Mouse (Mus musculus) stomach, embryonic 15.5 days (tissue): ENCODE measurements at regions not wholly inside any gene's neighbourhood (a gene's known extent, or its start where the extent isn't known, plus 50 kb on each side); places are given as distances from the start of the nearest gene placed in this dataset.
A peak's percentile ranks its signal among the peaks of the same experiment; 100 is the strongest.

Source experiments
- ATAC-seq: fragments of 200-750 bp; cut with Nextera tagmentation; 2 replicates; pipeline ENCODE4 v1.8.0; 2017; ENCODE audit warnings: low read depth, moderate number of reproducible peaks, moderate TSS enrichment; ENCODE audit not compliant: insufficient read depth, low FRiP score
- H3K27ac ChIP-seq: fragments of 300-500 bp; sonication (generic); 2 replicates; pipeline ENCODE4 v1.5.1; 2015; ENCODE audit warnings: mild to moderate bottlenecking, inconsistent platforms
- H3K27me3 ChIP-seq: fragments of 300-500 bp; sonication (generic); replicated peaks from 2 replicates; pipeline ENCODE4 v1.6.1; 2015; ENCODE audit warnings: inconsistent platforms
- H3K36me3 ChIP-seq: fragments of 300-500 bp; sonication (generic); 2 replicates; pipeline ENCODE4 v1.6.1; 2015; ENCODE audit warnings: inconsistent platforms
- H3K4me1 ChIP-seq: fragments of 300-500 bp; sonication (generic); 2 replicates; pipeline ENCODE4 v1.6.1; 2015; ENCODE audit warnings: inconsistent platforms
- H3K4me2 ChIP-seq: fragments of 300-500 bp; sonication (generic); 2 replicates; pipeline ENCODE4 v1.6.1; 2015; ENCODE audit warnings: mild to moderate bottlenecking, inconsistent platforms
- H3K4me3 ChIP-seq: fragments of 300-500 bp; sonication (generic); replicated peaks from 2 replicates; pipeline ENCODE4 v1.5.1; 2015; ENCODE audit warnings: inconsistent platforms
- H3K9ac ChIP-seq: fragments of 300-500 bp; sonication (generic); 2 replicates; pipeline ENCODE4 v1.6.1; 2015; ENCODE audit warnings: inconsistent platforms
- H3K9me3 ChIP-seq: fragments of 300-500 bp; sonication (generic); 2 replicates; pipeline ENCODE4 v1.6.1; 2016; ENCODE audit warnings: inconsistent platforms
- WGBS: fragments of 180-500 bp; shearing (Covaris S2); methylation state at CpG from one replicate; pipeline ENCODE4 v1.1.7; 2015; 5-methylcytosine and 5-hydroxymethylcytosine counted together

DNA sequence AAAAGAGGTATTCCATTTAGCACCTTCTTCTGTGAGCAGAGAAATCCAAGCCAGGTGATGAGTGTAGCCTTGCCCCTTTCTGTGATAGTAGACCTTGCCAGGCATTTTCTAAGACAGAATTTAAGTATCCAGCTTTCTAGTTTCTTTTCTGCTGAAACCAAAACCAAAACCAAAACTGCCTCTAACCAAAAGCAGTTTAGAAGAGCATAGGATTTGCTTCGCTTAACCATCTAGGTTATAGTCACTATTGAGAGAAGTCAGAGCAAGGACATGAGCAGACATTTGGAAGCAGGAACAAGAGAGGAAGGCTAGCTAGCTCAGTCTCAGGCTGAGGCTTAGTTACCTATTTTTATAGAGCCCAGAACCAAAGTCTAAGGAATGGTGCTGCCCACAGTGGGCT, 354.8 kb upstream of the Prickle1 start:
- Histone ChIP-seq H3K9ac (no peak overlapping the region), H3K4me1 (no peaks in the 10 kb centered on the region), H3K4me2 (no peak overlapping the region), H3K36me3 (no peaks in the 10 kb centered on the region), H3K9me3 (no peaks in the 10 kb centered on the region), H3K27me3 (no peaks in the 10 kb centered on the region), H3K27ac (no peak overlapping the region), H3K4me3 (no peak overlapping the region)
- ATAC-seq = no peak
- 93% methylated on average over 1 of the region's 1 CpGs for WGBS

GRCm38 (mm10) chr15:93948902-93949301, 353.2 kb upstream of the Prickle1 start:
- H3K4me1 ChIP-seq = no peaks in the 10 kb centered on the region
- H3K36me3 ChIP-seq = no peaks in the 10 kb centered on the region
- no peak overlapping the region for H3K4me3 ChIP-seq
- no peaks in the 10 kb centered on the region for H3K27me3 ChIP-seq
- no peak overlapping the region for H3K9ac ChIP-seq
- WGBS = 70% methylated on average over 4 of the region's 4 CpGs
- no peak overlapping the region for H3K4me2 ChIP-seq
- no peak for ATAC-seq
- no peak overlapping the region for H3K27ac ChIP-seq
- no peaks in the 10 kb centered on the region for H3K9me3 ChIP-seq

DNA sequence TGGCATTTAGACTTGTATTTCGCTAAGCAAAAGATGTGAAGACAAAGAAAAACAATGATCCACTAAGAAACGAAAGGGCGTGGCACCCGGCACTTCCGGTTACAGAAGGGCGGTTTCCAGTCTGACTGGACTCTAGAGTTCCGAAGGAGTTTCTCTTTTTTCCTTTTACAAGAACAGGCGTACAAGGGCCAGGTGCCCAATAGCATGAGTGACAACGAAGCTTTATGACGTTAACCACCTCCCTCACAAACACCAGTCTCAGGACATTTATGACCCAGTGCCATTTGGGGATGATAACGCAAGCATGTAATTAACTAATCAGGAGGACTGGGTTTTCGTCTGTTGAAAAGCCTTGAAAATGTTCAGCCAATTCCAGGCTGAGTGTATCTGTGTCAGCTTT, 347.9 kb upstream of the Prickle1 start:
- no peaks in the 10 kb centered on the region for H3K9me3 ChIP-seq
- H3K27ac ChIP-seq = no peak overlapping the region

DNA sequence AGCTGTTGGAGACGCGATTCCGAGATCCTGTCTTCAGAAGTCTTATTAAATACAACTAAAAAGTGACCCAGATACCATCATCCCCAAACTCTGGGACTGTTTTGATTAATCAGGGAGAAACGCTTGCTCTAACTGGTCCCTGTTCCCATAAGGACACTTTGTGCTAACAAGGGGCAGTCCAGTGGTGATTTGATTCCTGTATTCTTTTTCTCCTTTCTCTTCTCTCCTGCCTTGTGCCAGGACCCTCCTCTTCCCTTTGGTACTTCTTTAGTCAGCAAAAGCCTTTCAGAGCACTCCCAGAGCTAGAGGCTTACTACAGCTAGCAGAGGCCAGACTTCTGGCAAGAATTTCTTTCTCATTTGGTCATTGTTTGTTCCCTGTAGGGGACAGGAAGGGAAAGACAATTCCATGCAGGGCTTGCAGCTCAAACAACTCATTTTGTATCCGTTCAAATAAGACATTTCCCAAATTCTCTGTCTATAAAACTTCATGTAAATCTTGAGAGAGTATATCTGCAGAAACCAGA, 337.3 kb upstream of the Prickle1 start:
- 32% methylated on average over 5 of the region's 5 CpGs for WGBS
- 0 out of 2 replicates have a peak, but pooled peaks cover 5% of the 10 kb centered on the region for H3K4me1 ChIP-seq
- no peaks in the 10 kb centered on the region for H3K36me3 ChIP-seq
- no peak for ATAC-seq
- H3K27me3 ChIP-seq = no peaks in the 10 kb centered on the region
- H3K9ac ChIP-seq = no peak overlapping the region
- H3K9me3 ChIP-seq = no peaks in the 10 kb centered on the region
- peak overlapping the region; percentile 51 for H3K27ac ChIP-seq
- no peak overlapping the region for H3K4me2 ChIP-seq
- H3K4me3 ChIP-seq = no peak overlapping the region

More for the DNA sequence above, 347.9 kb upstream of the Prickle1 start:
- WGBS = 78% methylated on average over 12 of the region's 12 CpGs
- H3K9ac ChIP-seq = no peak overlapping the region
- no peak overlapping the region for H3K4me3 ChIP-seq
- no peak for ATAC-seq
- no peak overlapping the region for H3K4me2 ChIP-seq
- no peaks in the 10 kb centered on the region for H3K36me3 ChIP-seq
- H3K27me3 ChIP-seq = no peaks in the 10 kb centered on the region
- no peaks in the 10 kb centered on the region for H3K4me1 ChIP-seq

DNA sequence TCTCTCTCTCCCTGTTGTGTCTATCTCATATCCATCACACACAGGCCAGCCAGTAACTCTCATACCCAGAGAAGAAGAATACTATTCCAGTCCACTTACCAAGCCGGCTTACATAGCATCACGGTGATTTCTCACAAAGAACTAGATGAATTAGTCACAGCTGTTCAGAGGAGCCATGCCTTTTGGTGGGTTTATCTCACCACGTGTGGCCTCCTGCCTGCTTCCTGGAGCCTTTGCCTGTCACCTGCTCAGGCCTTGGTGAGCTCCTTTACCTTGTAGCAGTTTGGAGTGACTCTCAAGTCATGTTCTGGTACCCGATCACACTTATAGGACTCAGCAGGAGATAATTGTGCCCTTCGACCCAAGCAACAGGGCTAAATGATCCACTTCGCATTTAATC, 331.2 kb upstream of the Prickle1 start:
- ATAC-seq = no peak
- Histone ChIP-seq H3K27ac (no peak overlapping the region), H3K27me3 (no peaks in the 10 kb centered on the region), H3K4me1 (peaks cover 1% of the 10 kb centered on the region; the same call in 1 of the 2 replicates), H3K9me3 (no peaks in the 10 kb centered on the region), H3K36me3 (no peaks in the 10 kb centered on the region), H3K4me2 (no peak overlapping the region), H3K4me3 (no peak overlapping the region), H3K9ac (no peak overlapping the region)
- WGBS = 56% methylated on average over 6 of the region's 6 CpGs

GRCm38 (mm10) chr15:93926262-93926661, 330.6 kb upstream of the Prickle1 start:
- no peak for ATAC-seq
- Histone ChIP-seq H3K27me3 (no peaks in the 10 kb centered on the region), H3K27ac (no peak overlapping the region), H3K9me3 (no peaks in the 10 kb centered on the region), H3K36me3 (no peaks in the 10 kb centered on the region), H3K4me1 (peaks cover 4% of the 10 kb centered on the region; the same call in 1 of the 2 replicates), H3K9ac (no peak overlapping the region), H3K4me3 (no peak overlapping the region), H3K4me2 (no peak overlapping the region)

DNA sequence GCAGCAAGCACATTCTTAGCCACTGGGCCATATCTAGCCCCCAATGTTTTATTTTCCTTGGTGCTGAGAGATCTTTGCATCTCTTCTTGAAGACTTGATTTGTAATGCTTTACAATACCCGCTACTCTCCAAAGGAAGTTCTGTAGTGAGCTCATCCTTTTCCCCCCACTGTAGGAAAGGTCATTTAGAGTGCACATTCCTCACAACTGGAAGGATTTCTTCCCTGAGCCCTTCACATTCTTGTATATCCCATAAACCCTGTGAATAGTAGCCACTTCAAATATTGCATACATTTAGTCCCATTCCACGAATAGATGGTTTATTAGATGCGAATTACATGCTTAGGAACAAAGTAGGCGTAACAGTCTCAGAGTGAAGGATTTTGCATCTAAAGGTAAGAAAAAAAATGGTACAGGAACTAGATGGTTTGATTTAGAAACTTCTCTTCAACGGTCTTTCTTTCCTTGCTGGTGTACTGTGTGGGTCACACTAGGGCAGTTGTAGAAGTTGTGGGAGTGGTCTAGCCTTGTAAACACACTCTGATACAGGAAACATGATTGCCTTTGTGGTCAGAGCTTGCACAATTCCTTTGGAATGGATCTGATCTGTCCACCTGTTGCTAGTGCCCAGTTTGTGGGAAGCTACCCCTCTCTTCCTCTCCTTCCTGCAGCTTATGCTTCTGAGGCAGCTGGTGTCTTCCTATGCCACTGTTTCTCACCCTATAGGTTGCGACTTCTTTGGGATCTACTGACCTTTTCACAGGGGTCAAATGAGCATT, 326.0 kb upstream of the Prickle1 start:
- H3K27ac ChIP-seq = peak overlapping the region; percentile 28; the same call in 1 of the 2 replicates
- H3K4me1 ChIP-seq = peaks cover 8% of the 10 kb centered on the region
- 53% methylated on average over 6 of the region's 6 CpGs for WGBS
- H3K4me2 ChIP-seq = no peak overlapping the region
- H3K9me3 ChIP-seq = no peaks in the 10 kb centered on the region
- no peaks in the 10 kb centered on the region for H3K27me3 ChIP-seq
- ATAC-seq = no peak; the same call in 1 of the 2 replicates
- no peak overlapping the region for H3K9ac ChIP-seq
- no peak overlapping the region for H3K4me3 ChIP-seq
- H3K36me3 ChIP-seq = no peaks in the 10 kb centered on the region

- Histone ChIP-seq H3K36me3 (no peaks in the 10 kb centered on the region), H3K27ac (peak overlapping the region; percentile 28; the same call in 1 of the 2 replicates), H3K4me3 (no peak overlapping the region), H3K4me2 (no peak overlapping the region), H3K9me3 (no peaks in the 10 kb centered on the region), H3K4me1 (peaks cover 10% of the 10 kb centered on the region), H3K27me3 (no peaks in the 10 kb centered on the region), H3K9ac (no peak overlapping the region)
- ATAC-seq = no peak
- 72% methylated on average over 5 of the region's 5 CpGs for WGBS
Observed at GRCm38 (mm10) chr15:93920996-93921395, 325.3 kb upstream of the Prickle1 start.

DNA sequence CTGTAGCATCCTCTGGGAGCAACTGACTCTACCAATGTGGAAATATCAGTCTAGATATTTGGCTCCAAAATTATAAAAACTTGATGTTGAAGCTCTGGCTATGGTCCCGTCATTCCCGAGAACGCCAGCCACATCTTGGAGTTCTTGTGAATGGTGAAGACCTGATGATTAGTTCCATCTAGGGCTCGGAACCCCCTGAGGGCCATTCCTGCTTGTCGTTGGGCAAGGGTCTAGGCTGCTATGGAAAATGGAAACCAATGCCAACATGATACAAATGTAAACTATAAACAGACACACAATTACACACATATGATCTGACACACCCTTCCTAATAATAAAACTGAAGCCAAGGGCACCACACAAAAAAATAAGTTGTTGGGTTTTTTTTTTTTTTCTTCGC, 323.9 kb upstream of the Prickle1 start:
- Histone ChIP-seq H3K9ac (no peak overlapping the region), H3K9me3 (no peaks in the 10 kb centered on the region), H3K27ac (no peak overlapping the region), H3K36me3 (no peaks in the 10 kb centered on the region), H3K4me1 (peaks cover 10% of the 10 kb centered on the region), H3K4me3 (no peak overlapping the region), H3K4me2 (no peak overlapping the region), H3K27me3 (no peaks in the 10 kb centered on the region)
- WGBS = 88% methylated on average over 6 of the region's 6 CpGs
- no peak for ATAC-seq

DNA sequence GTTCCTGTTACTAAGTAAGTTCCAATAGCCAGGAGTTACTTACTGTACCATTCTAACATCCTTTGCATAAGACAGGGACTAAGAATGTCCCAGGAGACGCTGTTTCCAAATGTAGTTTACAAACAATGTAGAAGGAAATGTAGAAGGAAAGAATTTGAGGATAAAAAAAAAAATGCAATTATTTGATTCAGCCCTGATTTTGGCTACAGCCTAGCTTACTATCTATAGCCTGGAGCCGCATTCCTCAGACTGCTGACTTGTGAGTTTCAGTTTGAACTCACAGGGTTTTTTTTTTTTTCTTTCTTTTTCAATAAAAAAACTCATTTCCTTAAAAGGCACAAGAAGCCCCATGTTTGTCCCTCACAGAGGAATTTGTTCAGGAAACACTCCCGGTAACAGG, 321.2 kb upstream of the Prickle1 start:
- ATAC-seq = no peak
- H3K4me3 ChIP-seq = no peak overlapping the region

DNA sequence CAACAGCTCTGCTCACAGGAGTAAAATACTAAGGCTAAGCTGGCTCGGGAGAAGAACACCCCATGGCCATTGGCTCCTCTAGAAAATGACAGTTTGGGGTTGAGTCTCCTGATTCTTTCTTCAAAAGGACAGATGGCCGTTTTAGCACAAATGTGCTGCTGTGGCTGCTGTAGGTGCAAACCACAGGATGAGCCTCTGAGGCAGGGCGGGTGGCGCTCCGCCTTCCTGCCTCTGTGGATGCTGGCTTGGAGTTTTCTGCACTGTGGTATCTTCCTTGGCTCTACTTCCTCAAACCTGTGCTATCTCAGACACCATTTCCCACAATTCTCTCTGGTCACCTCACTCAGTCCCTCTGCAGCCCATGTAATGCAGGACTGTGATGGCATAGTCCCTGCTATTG, 317.8 kb upstream of the Prickle1 start:
- Histone ChIP-seq H3K4me3 (no peak overlapping the region), H3K27ac (no peak overlapping the region), H3K27me3 (no peaks in the 10 kb centered on the region), H3K4me2 (no peak overlapping the region), H3K9ac (no peak overlapping the region), H3K36me3 (no peaks in the 10 kb centered on the region), H3K4me1 (peaks cover 4% of the 10 kb centered on the region; the same call in 1 of the 2 replicates), H3K9me3 (no peaks in the 10 kb centered on the region)
- 55% methylated on average over 5 of the region's 5 CpGs for WGBS
- no peak for ATAC-seq

More for the DNA sequence above, 321.2 kb upstream of the Prickle1 start:
- Histone ChIP-seq H3K9ac (no peak overlapping the region), H3K27ac (no peak overlapping the region; the same call in 1 of the 2 replicates), H3K9me3 (no peaks in the 10 kb centered on the region), H3K36me3 (no peaks in the 10 kb centered on the region), H3K27me3 (no peaks in the 10 kb centered on the region), H3K4me2 (no peak overlapping the region), H3K4me1 (peaks cover 9% of the 10 kb centered on the region)
- 33% methylated on average over 3 of the region's 3 CpGs for WGBS

GRCm38 (mm10) chr15:93913041-93913440, 317.4 kb upstream of the Prickle1 start:
- Histone ChIP-seq H3K27ac (no peak overlapping the region), H3K4me3 (no peak overlapping the region), H3K4me2 (no peak overlapping the region), H3K9me3 (no peaks in the 10 kb centered on the region), H3K9ac (no peak overlapping the region), H3K36me3 (no peaks in the 10 kb centered on the region), H3K4me1 (peaks cover 4% of the 10 kb centered on the region; the same call in 1 of the 2 replicates), H3K27me3 (no peaks in the 10 kb centered on the region)
- ATAC-seq = no peak
- 54% methylated on average over 7 of the region's 7 CpGs for WGBS
